Mouse (Mus musculus): Measurements from ENCODE around the gene Col12a1.
"Not testable (repeated sequence)": the region's sequence is repeated elsewhere in the genome, so short reads cannot be mapped to it uniquely, and the experiment has no call there.

Col12a1 gene

DNA sequence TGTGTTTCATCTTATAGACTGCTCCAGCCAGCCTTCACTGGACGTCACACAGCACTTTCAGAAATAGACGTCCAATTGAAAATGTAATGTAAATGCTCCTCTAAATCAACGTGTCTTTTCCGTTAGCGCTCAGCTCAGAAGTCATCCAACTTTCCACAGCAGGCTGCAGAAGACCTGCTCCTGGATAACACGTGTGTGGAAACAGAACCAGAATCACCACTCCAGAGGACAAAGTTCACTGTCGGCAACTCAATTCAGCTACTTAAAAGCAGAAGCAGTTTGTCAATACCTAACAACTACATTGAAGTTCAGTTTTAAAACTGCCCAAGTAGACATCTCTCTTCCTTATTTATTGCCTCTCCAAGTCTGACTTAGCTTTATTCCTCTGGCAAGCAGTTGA, 29.3 kb downstream of the Col12a1 start:
- no peak for DNase-seq

DNA sequence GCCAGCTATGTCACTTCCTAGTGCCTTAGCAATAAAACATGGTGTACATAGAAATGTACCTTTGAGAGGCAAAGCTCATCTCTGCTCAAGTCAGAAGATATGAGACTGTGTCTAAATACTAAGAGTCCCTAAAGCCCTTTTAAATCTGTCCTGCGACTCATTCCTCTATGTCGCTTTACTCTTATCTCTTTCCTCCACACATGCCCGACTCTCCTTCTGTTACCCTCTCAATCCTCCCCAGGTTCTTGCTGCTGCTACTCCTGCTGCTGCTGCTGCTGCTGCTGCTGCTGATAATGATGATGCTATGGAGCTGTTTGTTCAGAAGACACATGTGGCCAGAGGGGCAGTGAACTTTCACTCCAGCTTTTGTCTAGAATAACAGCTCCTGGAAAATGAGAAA, 31.4 kb downstream of the Col12a1 start:
- no peak for DNase-seq

DNA sequence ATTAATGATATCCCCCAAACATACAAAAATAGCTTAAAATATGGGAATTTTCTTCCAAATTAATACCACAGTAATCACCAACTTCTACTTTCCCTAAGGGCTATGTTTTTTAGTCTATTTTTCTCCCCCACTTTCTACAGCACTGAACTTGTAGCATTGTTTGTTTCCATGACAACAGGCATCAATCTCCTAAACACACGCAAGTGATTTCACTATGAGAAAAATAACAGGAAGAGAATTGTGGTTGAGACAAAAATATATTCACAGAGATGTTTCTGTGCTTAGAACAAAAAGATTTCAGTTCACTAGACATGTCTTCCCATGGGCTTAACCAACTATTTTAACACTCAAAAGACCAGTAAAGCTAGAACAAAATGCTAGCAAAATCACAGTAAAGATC, 32.6 kb downstream of the Col12a1 start:
- DNase-seq, result no peak

DNA sequence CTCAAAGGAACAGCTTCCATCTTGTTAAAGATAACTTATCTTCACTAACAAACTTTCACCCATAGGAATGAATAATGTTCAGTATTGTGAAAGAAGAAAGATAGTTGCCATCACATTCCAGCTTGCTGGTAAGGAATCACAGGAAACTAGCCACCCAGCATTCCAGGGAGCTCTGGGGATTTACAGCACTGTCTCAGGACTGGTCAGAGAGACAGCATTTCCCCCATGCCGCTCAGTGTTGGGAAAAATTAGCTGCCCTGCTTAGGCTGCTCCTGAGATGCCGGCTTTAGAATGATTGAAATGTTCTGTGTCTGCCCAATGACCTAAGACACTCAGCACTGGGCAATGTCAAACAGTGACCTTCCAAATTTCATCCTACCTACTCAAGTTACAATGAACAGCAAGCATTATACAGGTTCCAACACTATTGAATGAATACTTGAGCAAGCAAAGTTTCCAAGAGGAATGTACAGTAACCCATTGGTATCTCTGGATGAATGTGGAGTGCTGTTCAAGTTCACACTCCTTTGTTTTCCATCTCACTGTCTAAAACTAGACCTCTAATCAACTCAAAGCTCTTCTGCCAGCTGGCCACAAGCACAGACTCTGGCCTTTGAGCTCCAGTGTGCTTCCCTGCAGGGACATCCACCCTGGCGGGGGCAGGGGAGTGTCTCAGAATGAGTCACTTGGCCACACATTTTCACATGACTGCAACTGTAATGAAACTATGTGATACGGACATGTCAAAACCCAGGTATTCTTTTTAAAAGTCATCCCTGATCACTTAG, 38.0 kb downstream of the Col12a1 start:
- peak in 1 of 2 experiments; percentile 14 for DNase-seq

DNA sequence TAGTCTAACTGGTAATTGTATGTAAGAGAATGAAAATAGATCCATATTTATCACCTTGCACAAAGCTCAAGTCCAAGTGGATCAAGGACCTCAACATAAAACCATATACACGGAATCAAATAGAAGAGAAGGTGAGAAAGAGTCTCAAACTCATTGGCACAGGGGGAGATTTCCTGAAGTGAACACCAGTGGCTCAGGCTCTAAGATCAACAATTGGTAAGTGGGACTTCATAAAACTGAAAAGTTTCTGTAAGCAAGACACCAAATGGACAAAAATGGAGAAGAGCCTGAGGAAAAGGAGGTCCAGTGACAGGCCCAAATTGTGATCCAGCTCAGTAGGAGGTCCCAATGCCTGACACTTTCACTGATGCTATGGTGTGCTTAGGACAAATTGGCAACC, 49.8 kb downstream of the Col12a1 start:
- not testable (repeated sequence) for DNase-seq

DNA sequence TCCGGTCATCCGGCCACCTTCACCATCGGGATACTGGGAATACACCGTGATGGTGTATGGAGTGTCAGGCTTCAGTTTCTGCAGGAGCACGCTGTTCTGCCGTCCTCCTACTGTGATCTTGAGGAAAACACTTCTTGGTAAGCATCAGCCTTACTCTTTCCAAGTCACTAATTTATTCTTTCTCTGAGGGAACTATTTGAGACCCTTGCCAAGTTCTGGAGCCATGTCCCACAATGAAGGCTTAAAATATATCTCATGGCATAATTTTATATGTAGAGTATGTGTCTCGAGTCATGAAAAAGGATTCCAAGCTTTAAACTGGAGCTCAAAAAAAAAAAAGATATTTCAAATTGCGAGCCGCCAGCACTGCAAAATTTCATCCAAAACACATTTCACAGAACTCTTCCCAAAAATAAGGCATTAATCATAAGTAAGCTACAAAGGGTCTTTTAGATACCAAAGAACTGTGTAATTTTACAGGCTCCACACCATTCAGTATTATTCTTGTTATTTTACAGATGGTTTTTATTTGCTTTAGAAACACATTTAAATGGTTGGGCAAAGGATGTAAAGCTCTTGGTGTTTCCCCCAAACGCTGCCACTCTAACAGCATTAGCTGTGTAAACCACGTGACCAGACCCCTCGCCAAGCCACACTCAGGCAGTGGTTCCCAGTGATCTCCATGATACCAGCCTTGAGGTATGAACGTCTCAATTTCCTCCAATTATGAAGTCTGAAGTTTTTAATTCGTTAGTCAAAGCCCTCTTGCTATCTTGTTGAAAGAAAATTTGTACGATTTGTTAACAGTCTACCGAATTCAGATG, 65.1 kb downstream of the Col12a1 start:
- DNase-seq, result peak; percentile 3 to 10

DNA sequence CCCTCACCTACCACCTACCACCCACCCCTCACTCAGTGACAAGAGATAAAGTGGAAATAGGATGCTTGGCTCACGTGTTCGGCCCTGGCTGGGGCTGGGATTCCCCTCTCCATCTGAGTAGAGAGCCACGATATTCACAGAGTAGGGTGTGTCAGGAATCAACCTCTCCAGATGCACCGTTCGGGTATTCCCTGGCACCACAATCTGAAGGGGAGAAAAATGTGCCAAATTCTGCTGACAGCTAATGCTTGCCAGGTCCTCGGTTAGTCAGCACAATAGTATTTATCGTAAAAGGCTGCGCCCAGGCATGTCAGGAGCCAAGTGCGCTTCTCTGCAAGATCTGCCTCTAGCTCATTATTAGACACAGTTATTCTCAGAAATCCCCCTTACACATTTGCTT, 70.0 kb downstream of the Col12a1 start:
- no peak for DNase-seq

DNA sequence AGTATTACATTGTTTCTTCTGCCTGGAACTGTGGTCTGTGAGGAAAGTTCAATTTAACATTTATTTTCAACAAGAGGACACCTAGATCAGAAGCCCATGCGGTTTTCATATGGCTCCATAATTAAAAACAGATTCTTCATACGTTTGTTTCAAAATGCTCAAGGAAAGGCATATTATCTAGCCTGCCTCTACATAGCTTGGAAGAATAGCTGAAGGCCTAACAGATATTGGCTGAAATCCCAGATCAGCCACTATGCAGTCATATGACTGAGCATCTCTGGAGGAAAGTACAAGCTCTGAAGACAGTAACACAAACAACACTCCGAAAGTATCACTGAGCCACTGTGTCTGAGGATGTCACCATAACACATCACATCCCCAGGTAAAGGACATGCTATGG, 72.9 kb downstream of the Col12a1 start:
- DNase-seq, result no peak

DNA sequence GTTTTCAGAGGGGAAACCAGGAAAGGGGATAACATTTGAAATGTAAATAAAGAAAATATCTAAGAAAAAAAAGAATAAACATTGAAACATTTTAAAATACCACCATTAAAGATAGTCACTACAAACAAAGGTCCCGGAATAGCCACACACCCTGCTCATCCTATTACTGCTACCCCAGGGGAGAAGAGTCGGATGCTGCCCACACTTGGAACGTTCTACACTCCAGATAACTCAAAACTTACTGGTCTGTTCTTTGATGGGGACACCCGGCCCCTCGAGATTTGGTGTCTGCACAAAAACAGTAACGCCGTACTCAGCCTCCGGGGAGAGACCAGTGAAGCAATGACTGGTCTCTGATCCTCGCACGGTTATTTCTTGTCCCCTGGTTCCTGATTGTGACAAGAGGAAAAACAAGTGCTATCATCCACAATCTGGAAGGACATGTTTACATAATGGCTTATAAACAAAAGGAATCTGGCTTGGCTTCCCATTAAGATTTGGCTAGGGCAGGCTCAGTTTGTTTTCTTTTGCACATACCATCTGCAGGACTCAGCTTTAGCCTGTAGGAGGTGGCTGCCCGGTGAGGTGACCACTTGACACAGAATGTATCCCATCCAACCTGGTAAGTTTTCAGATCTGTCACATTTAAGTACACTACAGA, 79.1 kb downstream of the Col12a1 start:
- peak in 1 of 2 experiments; percentile 6 for DNase-seq

DNA sequence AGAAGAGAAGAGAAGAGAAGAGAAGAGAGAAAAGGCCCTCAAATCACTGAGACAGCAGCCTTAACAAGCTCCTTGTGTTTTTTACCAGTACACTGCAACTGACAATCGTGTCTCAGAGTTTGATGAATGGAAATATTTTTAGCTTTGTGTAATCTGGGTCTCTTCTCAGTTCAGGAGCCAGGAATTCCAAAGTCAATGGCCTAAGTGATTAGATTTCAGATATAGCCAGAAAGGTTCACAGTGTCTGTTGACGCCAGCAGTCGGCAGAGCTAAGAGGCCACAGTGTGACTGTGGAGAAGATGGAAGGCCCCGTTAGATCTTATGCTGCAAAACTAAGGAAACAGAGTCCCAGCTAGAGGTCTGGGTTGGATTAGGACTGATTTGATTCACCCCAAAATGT, 80.8 kb downstream of the Col12a1 start:
- DNase-seq, result peak in 1 of 2 experiments; percentile 7

DNA sequence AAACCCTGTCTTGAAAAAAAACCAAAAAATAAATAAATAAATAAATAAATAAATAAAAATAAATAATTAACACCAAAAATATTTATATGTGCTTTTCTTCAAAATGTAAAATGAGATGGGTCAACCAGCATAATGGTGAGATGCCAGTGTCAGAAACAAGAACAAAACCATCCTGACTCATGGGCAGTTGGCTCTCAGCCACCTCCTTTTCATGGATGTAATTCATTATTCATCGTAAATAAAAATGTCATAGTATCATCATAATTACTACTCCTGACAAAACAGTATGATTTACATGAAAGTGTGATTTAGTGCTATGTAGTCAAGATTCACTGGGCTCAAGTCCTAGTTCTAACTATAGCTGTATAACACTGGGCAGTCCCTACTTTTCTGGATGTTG, 84.6 kb downstream of the Col12a1 start:
- no peak for DNase-seq

DNA sequence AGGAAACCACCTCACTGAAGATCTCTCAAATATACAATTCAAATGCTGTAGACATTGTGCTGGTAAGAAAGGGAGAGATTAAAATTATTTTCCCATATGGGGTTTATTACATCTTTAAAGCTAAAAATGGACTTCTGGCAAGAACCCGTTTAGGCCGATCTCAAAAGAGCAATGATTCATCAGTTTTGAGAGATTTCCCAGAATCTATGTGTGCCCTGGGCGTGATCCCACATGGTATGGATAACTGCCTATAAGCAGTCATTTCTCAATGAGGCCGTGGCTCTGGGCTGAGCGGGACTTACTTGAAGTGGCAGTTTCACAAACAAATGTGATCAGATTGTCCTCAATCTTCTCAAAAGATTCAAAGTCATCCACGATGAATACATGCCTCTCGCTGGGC, 87.4 kb downstream of the Col12a1 start:
- no peak for DNase-seq

DNA sequence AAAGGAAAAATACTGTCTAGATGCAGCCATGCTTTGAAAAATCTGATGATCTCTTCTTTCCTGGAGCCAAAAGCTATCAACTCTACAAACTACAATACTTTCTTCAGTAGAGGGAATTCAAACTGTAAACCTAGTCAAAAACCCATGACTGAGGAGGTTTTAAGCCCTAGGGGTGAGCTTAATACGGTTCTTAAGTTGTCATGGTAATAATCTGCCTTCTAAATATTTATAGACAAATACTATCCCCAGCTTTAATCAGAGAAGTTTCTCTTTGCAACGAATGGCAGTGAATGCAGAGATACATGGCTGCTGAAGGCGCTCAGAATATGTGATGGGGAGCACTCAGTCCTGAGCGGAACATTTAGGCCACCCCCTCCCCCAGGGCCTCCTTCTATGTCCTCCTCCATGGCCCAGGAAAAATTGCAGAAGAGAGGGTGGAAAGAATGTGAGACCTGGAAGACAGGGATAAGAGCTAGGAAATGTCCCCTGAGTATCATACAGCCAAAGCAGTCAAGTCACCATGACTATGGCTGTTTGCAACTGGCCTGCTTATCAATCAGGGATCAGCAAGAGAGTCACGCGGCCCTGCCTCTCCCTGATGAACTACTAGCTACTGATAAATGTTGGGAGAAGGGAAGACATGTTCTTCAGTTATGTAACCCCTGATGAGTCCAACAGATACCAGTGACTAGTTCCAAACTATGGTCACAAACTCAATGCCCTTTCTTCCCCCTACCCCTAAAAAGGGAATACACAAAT, 99.6 kb downstream of the Col12a1 start:
- DNase-seq, result no peak

DNA sequence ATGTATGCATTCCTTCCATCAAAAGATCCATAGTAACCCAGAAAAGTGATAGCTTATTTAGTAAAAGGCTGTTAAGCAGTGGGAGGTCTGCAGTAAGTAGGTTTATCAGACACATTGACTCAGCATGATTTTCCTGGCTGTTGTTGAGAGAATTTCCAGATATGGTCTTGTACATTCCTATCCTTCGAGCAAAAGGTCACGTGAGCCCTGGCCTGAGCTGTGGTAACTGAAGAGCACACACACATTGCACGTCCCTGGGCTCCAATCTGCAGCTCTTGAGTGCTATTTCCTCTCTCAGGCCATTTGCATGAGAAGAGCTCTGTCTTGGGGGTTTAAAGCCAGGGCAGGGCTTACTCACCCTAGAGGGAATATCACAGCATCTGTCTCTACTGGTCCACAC, 101.3 kb downstream of the Col12a1 start:
- peak; percentile 45 to 70 for DNase-seq

DNA sequence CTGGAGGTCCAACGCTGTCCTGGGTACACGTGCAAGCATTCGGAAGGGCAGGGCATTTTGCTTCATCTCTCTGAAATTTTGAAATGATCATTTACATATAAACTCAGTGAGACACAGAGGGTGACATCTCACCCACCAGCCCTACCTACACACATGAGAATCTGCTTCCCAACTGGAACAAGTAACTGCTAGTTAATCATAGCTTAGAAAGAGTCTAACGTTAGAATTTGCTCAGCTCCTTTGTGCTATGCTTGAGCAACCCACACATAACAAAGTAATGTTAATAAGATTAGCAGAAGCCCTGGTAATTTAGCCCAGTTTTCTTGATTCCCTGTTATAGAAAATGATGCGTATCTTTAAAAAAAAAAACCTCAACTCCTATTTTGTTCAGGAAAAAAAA, 102.6 kb downstream of the Col12a1 start:
- DNase-seq, result no peak

DNA sequence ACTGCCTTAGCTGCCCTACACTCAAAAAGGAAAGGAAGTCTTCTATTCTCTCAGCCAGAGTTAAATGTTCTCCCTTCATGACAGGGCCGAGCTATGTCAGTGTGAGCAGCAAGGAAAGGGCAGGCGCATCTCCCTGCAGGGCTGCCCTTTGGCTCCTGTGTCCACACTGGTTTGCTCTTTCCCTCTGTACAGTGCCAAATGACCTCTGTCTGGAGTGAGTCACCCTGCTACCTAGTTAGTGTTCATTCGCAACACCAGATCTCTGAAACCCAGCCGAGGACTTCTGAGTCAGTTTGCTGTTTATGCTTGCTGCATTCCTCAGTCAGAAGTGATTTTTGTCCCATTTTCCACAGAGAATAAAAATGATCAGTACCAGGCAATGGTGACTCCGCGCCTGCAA, 108.3 kb downstream of the Col12a1 start:
- DNase-seq, result peak; percentile 25 to 51

DNA sequence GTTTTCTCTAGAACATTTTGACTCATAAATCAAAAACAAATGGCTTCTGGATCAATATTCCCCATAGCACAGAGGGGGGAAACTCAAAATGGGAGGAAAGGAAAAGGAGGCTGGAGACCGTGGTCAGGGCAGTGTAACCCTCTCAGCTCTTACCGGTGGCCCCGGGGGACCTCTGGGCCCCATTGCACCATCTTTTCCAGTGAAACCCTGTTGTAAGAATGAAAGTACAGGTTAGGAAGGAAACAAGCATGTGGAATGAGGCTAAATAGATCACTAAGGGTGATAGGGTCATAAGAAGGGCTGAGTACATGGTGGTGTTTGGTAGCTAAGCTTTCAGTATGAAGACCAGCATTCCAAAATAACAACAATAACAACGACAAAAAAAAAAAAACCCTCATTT, 109.0 kb downstream of the Col12a1 start:
- no peak for DNase-seq

DNA sequence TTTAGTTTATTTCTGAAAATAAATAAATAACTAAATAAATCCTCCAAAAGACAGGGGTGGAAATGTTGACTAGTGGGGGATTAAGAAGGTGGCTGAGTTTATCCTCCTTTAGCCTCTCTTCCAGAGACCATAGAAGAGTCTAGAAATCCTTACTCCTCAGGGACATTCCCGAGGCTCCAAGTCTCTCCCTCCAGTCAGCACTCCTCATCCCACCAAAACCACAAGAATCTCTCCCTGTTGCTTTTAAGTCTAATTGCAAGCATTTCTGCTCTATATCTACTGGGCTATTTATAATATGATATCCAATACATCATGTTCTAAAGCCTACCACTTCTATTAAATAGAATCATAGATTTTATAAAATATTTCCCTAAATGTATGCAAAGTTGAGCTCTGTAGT, 109.8 kb downstream of the Col12a1 start:
- DNase-seq, result no peak

DNA sequence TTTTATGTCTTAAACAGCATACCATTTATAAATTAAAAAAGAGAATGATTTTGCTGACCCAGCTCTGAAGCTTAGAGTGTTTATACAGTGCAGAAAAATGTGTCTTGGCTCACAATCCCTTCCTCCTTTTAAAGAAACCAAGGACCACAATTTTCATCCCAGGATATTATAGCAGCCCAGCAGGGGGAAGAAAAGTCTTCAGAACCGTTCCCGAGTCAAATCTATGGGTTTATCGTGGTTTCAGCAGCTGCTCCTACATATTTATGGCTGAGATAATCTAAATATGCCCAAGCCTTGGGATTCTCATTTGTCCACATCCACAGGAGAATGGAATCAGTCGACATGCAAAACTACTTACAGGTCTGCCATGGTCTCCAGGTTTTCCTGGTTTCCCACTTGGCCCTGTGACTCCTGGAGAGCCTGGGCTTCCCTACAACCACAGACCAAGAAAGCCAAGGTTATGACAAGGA, 110.5 kb downstream of the Col12a1 start:
- peak; percentile 24 to 42 for DNase-seq

DNA sequence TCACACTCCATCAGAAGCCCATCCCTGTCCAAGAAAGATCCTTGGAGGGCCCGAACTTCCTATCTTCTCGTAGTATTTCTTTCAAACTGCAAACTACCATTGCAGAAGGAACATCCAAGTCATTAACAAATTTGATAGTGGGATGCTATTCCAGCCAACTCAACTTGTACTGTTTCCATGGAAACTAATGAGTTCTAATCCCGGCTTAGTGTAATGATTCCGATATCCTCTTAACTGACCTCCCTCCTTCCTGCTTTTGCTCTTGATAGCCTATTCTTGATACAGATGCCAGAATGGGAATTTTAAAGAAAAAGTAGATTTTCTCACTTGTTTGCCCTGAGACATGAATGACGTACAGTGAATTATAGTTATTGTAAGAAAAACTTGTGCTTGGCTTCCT, 112.5 kb downstream of the Col12a1 start:
- DNase-seq, result no peak

DNA sequence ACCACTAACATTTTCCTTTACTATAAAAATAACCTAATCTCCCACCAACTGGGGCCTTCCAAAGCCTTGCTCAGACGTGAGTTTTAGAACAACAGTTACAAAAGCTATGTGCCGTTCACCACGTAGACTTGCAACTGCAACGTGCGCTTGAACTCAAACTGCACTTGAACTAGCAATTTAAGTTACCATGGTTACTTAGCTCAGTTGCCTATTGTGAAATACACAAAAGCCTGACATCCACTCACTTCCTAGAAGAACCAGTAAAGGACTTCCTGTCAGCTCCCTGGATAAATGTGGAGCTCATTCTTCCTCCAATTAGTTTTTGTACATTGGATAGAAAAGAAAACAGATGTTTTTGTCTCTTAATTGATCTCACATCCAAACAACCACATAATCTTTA, 112.9 kb downstream of the Col12a1 start:
- no peak for DNase-seq

DNA sequence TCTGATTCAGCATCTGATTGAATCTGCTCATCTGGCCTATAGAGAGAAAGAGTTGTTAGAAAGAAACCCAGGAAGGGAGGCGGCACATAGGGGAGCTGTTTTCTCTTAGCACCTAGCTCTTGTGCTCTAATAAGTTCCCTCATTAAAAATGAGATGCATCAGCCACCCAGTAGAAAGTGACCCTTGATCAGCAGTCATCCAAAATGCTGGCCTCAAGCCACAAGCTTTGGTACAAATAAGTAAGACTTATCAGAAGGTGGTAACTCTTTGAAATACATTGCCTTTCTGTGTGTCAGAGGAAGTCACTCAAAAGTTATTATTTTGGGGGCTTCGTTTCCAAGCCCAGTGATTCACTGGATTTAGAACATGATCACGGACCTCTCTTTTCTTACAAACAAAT, 114.1 kb downstream of the Col12a1 start:
- no peak for DNase-seq

DNA sequence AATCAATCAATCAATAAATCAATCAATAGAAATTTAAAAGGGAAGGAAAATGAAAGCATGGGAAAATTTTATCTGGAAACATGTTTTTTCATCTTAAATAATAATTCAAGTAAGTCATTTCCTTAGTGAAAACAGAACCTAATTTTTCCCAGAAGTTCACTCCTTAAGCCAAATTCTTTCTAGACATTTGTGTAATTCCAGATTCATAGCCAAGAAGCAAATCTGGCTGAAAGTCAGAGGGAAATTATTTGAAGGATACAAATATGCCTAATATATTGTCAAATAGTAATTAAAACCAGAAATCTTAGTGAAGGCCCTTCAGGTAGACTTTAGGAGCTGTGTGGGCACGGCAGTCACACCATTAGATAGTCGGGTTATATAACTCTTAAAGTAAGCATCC, 115.2 kb downstream of the Col12a1 start:
- DNase-seq, result no peak

Measured in kidney, postnatal 4 days (tissue).